Comparison of ENCODE assay signal across 30 mouse cellular contexts in genomic region chr5:64828314-64828713, GRCm38 (mm10). TPM values are rescaled to one million over a fixed set of nuclear protein-coding genes. Genes with fewer than 3 reads are reported as not detected.
A peak's percentile ranks its signal among the peaks of the same experiment; 100 is the strongest.
DNase-seq lines count a peak whose midpoint lies in the region; ATAC-seq lines count a peak whose summit lies in the region.
"Had no signal": no experiment of that assay in that cellular context is flagged by ENCODE, and none has a peak within 500 bp of the region (broad histone marks: within the 10 kb centered on the region; RNA-seq: fewer than 3 reads in every experiment).

No protein-coding gene starts in this region.

- ATAC-seq in granulocyte monocyte progenitor cell, adult 5-6 weeks (replicated peaks; ENCODE audit: poor library complexity, severe bottlenecking), result peak; percentile 44; the same call in 1 of the 2 replicates
- ATAC-seq: forebrain, embryonic 13.5 days; forebrain, embryonic 16.5 days; hindbrain, postnatal 0 days; inflammation-experienced regulatory T-cells, adult 6 months; Patski had no signal

- H3K9me3 ChIP-seq in heart, embryonic 10.5 days, result no peaks in the 10 kb centered on the region
- H3K9me3 ChIP-seq: forebrain, embryonic 10.5 days; forebrain, embryonic 13.5 days; G1E; heart, embryonic 15.5 days had no signal

- H3K27ac ChIP-seq in heart, embryonic 10.5 days, result no peak overlapping the region
- H3K27ac ChIP-seq: forebrain, embryonic 10.5 days; forebrain, embryonic 13.5 days; heart, embryonic 15.5 days; hindbrain, embryonic 14.5 days; hindbrain, postnatal 0 days had no signal

- H3K36me3 ChIP-seq in heart, embryonic 10.5 days, result peaks cover 84% of the 10 kb centered on the region

- H3K4me3 ChIP-seq in heart, embryonic 10.5 days, result no peak overlapping the region
- H3K4me3 ChIP-seq: forebrain, embryonic 10.5 days; forebrain, embryonic 13.5 days; heart, embryonic 12.5 days; heart, embryonic 15.5 days had no signal

- no peaks in the 10 kb centered on the region for H3K27me3 ChIP-seq in heart, embryonic 10.5 days (ENCODE audit: insufficient read depth, poor library complexity, severe bottlenecking)
- H3K27me3 ChIP-seq: CH12.LX; forebrain, embryonic 13.5 days; heart, embryonic 12.5 days; heart, embryonic 15.5 days; Patski had no signal

- WGBS in heart, embryonic 10.5 days, result 88% methylated on average over 9 of the region's 9 CpGs

- H3K4me1 ChIP-seq in heart, embryonic 10.5 days, result no peaks in the 10 kb centered on the region
- H3K4me1 ChIP-seq: heart, embryonic 12.5 days; heart, embryonic 15.5 days had no signal

- DNase-seq in heart, embryonic 10.5 days (ENCODE audit: low spot score), result peak; percentile 57
- DNase-seq in heart, adult 8-10 months (ENCODE audit: low spot score), result no peak
- peak; percentile 20 for DNase-seq in c-Kit-negative CD71-positive TER-119-positive erythroid progenitor cells, embryonic 14.5 days (ENCODE audit: low read depth, low spot score)
- DNase-seq in thymus, postnatal 36 days, result no peak
- DNase-seq in left cerebral cortex, adult 9 months (ENCODE audit: low spot score in 2 of 2), result no peak
- DNase-seq: adrenal gland, adult 2 months; adrenal gland, postnatal 14 days; B cell, adult 2 months; cerebellum, adult 11-12 months; cerebellum, adult 8-10 months; cerebellum, postnatal 10 days; cerebellum, postnatal 36 days; gastrocnemius, postnatal 10 days; gastrocnemius, postnatal 36 days; heart, adult 18-20 months; heart, postnatal 10 days; heart, postnatal 36 days; kidney, adult 11 months had no signal

RNA-seq across cellular contexts. Expression of gene Klf3, which starts 25.1 kb away (rescaled TPM):
- polyA plus RNA-seq in heart, embryonic 10.5 days (2016; fragmentation: Nextera tagmentation; extraction: Ambion mirVana), result 49.6 and 61.8 TPM in 2 replicates
- total RNA-seq in heart, adult 8-10 months (2022), result 10 to 100 TPM; 35.2 to 51.2 (median 39.9) TPM
- 23.6 and 28.1 TPM in 2 replicates for total RNA-seq in granulocyte monocyte progenitor cell, adult 5-6 weeks (2014; fragmentation: Nextera tagmentation)
- 6.9 and 8.9 TPM in 2 replicates for total RNA-seq in granulocyte monocyte progenitor cell, adult 5-6 weeks (2017)

Comparison
In these comparisons a context has a peak if more than half of its experiments do, and no peak if none do; other contexts are left out.
1. DNase-seq: peak in heart, embryonic 10.5 days (single experiment) and c-Kit-negative CD71-positive TER-119-positive erythroid progenitor cells, embryonic 14.5 days (single experiment); none in heart, adult 8-10 months (single experiment), thymus, postnatal 36 days (0 of 2) and left cerebral cortex, adult 9 months (0 of 2).